Mouse (Mus musculus): Measurements from ENCODE around the gene Psen2.

The Psen2 gene

GRCm38 (mm10) chr1:180274725-180275308, 11.6 kb upstream of the Psen2 start:
- DNase-seq (ENCODE audit: low spot score in 2 of 2): no peak

GRCm38 (mm10) chr1:180269033-180269432, 5.8 kb upstream of the Psen2 start:
- no peak for DNase-seq (ENCODE audit: low spot score in 2 of 2)

GRCm38 (mm10) chr1:180268249-180269031, 5.2 kb upstream of the Psen2 start:
- peak; percentile 82 to 83 for DNase-seq (ENCODE audit: low spot score in 2 of 2)

DNA sequence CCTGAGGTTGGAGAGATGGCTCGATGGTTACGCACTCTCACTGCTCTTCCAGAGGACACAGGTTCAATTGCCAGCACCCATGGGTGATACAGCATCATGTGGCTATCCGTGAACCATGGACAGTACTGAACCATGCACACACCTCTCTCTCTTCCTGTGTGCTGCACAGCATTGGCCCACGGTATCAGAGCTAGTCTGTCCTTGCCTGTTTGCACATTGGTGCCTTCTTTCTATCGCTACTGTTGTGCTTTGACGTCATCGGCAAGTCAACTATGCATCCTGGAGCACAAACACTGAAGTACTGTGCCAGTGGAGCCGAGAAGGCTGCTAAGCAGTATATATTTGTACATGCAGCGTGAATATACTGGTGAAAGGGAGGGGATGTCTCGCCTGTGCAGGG, 3.9 kb upstream of the Psen2 start:
- DNase-seq (ENCODE audit: low spot score in 2 of 2): no peak

DNA sequence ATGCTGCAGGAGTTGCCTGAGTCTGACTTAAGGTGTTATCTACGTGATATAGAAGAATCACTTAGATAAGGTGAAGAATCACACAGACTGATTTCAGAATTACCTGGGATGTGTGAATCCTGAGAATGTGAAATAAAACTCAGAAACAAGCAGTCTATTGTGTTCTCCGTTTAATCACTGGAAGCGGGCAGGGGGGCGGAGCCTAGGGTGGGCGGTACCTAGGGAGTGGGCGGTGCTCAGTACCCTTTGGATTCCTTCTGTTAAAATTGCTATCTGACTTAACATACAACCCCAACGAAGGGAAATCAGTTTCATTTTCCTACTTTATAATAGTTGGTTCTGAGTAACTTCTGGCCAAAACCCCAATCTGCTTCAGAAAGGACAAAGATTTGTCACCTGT, 2.2 kb upstream of the Psen2 start:
- DNase-seq (ENCODE audit: low spot score in 2 of 2): no peak

GRCm38 (mm10) chr1:180264851-180265250, 1.6 kb upstream of the Psen2 start:
- no peak for DNase-seq (ENCODE audit: low spot score in 2 of 2)

DNA sequence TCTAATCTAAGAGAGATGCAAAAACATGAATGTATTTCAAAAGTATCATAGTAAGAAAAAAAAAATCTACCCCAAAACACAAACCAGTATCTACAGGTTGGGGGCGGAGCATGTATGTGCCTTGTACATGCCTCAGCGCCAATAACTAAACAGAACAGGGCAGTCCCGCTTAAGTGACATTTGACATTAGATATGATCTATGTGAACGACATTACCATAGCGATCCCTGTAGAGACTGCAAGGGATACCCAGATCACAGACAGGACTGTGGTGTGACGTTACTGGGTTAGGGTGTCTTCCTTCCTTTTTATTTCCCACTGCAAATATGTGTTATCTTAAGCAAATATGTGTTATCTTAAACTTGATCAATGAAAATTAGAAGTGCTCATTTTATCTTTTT, 1.2 kb upstream of the Psen2 start:
- DNase-seq (ENCODE audit: low spot score in 2 of 2): no peak

- no peak for DNase-seq (ENCODE audit: low spot score in 2 of 2)
Observed at GRCm38 (mm10) chr1:180261857-180262570, 1.2 kb downstream of the Psen2 start.

- DNase-seq (ENCODE audit: low spot score in 2 of 2): no peak
Observed at GRCm38 (mm10) chr1:180261415-180261814, 1.8 kb downstream of the Psen2 start.

DNA sequence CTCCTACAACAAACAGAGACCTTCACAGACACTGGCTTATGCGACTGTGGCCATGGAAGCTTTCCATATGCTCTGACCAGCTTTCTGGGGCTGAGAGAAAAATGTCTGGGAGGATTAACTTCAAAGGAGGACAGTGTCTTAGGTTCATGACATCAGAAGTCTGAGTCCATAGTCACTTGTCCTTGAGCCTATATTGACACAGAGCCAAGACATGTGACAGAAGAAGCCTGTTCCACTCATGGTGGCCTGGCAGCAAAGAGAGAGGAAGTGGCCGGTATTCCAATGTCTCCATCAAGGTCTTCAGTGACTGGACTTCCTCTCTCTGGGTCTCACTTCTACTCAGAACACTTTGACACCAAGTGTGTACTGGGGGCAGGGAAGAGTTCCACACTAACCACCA, 2.4 kb downstream of the Psen2 start:
- DNase-seq (ENCODE audit: low spot score in 2 of 2): no peak

GRCm38 (mm10) chr1:180259753-180260152, 3.5 kb downstream of the Psen2 start:
- DNase-seq (ENCODE audit: low spot score in 2 of 2): no peak

GRCm38 (mm10) chr1:180257446-180257845, 5.8 kb downstream of the Psen2 start:
- no peak for DNase-seq (ENCODE audit: low spot score in 2 of 2)

- no peak for DNase-seq (ENCODE audit: low spot score in 2 of 2)
Observed at GRCm38 (mm10) chr1:180256866-180257265, 6.4 kb downstream of the Psen2 start.

DNA sequence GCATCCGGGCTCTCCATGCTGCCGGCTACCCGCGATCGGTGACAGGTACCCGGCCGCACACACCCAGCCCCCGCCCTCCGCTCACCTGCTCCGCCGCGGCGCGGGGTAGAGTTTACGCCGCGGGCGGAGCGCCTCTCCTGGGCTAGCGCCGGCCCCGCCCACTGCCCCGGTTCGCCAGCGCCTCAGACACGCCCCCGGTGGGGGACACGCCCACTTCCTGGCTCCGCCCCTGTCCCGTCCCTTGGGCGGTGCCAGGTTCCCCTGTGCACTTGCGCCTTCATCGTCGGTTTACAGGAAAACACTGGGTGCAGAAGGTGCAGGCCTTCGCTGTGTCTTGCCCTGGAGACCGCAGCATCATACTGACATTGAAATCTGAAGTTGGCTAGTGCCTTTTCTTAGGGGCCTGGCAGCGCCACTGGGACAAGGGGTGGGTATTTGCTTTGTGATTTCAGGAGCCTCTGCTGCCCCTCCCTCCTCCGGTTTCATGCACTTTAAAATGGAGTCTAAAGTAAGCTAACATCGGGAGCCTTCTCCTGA, 7.0 kb downstream of the Psen2 start:
- DNase-seq (ENCODE audit: low spot score in 2 of 2): peak; percentile 88 to 89

- DNase-seq (ENCODE audit: low spot score in 2 of 2): peak in 1 of 2 experiments; percentile 19
Observed at GRCm38 (mm10) chr1:180255294-180256117, 7.7 kb downstream of the Psen2 start.

- no peak for DNase-seq (ENCODE audit: low spot score in 2 of 2)
Observed at GRCm38 (mm10) chr1:180254316-180254715, 8.9 kb downstream of the Psen2 start.

GRCm38 (mm10) chr1:180252656-180253190, 10.5 kb downstream of the Psen2 start:
- DNase-seq (ENCODE audit: low spot score in 2 of 2): no peak

- DNase-seq (ENCODE audit: low spot score in 2 of 2): no peak
Observed at GRCm38 (mm10) chr1:180251176-180252048, 11.8 kb downstream of the Psen2 start.

DNA sequence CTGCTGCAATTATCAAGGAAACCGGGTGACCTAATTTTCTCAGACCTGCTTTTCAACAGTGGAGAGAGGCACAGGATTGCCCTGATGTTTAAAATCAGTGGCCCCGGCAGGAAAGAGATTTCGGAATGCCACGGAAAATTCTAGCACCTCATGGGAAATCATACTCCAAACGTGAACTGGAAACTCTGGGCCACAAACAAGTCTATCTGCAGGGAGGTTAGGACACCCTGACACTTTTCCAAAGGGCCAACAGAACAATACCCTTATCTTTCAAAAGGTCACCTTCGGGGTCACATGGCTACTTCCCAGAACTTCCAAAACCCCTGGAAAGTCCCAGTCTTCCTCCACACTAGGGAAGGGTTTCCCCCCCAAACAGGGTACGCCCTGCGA, 12.8 kb downstream of the Psen2 start:
- no peak for DNase-seq (ENCODE audit: low spot score in 2 of 2)

DNA sequence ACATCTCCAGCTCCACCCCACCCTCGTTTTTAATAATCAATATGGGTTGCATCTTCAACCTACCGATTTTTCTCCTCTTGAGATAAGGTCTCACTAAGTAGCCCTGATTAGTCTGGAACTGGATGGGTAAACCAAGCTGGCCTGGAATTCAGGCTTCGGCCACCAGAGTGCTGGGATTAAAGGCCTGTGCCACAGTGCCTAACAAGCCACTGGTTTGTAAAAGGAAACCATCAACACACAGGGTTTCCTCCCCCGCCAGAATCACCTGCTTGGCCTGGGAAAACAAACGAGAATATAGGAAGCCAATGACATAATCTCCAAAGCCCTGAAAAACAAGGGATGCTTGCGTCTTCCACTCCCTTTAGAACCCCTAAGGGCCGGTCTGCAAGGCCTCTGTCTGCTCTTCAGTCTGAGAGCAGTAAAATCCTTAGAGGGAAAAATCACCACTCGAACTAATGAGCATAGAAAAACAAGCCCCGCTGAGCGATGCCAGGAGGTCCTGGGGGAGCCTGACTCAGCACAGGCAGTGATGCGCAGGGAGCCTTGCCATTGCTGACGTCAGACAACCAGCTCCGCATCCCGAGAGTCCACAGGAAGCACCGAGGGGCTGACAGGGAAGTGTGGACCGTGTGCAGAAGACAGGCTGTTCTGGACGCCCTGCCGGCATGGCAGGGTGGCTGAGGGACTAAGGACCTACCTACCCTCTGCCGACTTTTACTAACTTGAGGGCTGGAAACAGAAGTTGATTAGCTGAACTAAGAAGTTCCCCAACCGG, 13.4 kb downstream of the Psen2 start:
- peak in 1 of 2 experiments; percentile 27 for DNase-seq (ENCODE audit: low spot score in 2 of 2)

Measured in right cerebral cortex, postnatal 36 days (tissue).